Mouse (Mus musculus) stomach, postnatal 0 days (tissue): Measurements from ENCODE around the gene Abcb8.

Experiments used
- CTCF ChIP-seq: IDR thresholded peaks from 2 replicates; pipeline ENCODE4 v1.5.1; 2016; ENCODE audit warnings: antibody characterized with exemption, low read depth, mild to moderate bottlenecking, moderate library complexity
- EP300 ChIP-seq: optimal IDR thresholded peaks from 2 replicates; pipeline ENCODE3; 2016; ENCODE audit warnings: antibody characterized with exemption

GRCm38 (mm10) chr5:24348128-24348527 lies 45.3 kb upstream of the Abcb8 start:
- no peak for TF ChIP-seq EP300
- TF ChIP-seq CTCF = no peak
